Mouse (Mus musculus) liver, embryonic 13.5 days (tissue): ENCODE results near the gene Hoxd3. TPM values are rescaled to one million over a fixed set of nuclear protein-coding genes. Genes with fewer than 3 reads are reported as not detected.

Experiments used
- ATAC-seq: fragments of 200-750 bp; cut with Nextera tagmentation; 2 replicates; pipeline ENCODE4 v1.8.0; 2017; ENCODE audit warnings: low read depth, mild to moderate bottlenecking, moderate number of reproducible peaks, moderate library complexity
- DNase-seq: peaks from one replicate; pipeline ENCODE4 v3.0.0; 2022
- H3K27ac ChIP-seq: fragments of 300-500 bp; sonication (generic); 2 replicates; pipeline ENCODE4 v1.5.1; 2015; ENCODE audit warnings: moderate library complexity, mild to moderate bottlenecking, inconsistent platforms
- H3K27me3 ChIP-seq: fragments of 300-500 bp; sonication (generic); 2 replicates; pipeline ENCODE4 v1.6.1; 2015; ENCODE audit warnings: mild to moderate bottlenecking, inconsistent platforms
- H3K36me3 ChIP-seq: fragments of 300-500 bp; sonication (generic); 2 replicates; pipeline ENCODE4 v1.6.1; 2015; ENCODE audit warnings: mild to moderate bottlenecking, inconsistent platforms
- H3K4me1 ChIP-seq: fragments of 300-500 bp; sonication (generic); replicated peaks from 2 replicates; pipeline ENCODE4 v1.6.1; 2015; ENCODE audit warnings: inconsistent platforms
- H3K4me2 ChIP-seq: fragments of 300-500 bp; sonication (generic); 2 replicates; pipeline ENCODE4 v1.6.1; 2015; ENCODE audit warnings: inconsistent platforms, mild to moderate bottlenecking, moderate library complexity
- H3K4me3 ChIP-seq: fragments of 300-500 bp; sonication (generic); replicated peaks from 2 replicates; pipeline ENCODE4 v1.5.1; 2015; ENCODE audit warnings: mild to moderate bottlenecking, inconsistent platforms
- H3K9ac ChIP-seq: fragments of 300-500 bp; sonication (generic); 2 replicates; pipeline ENCODE4 v1.6.1; 2015; ENCODE audit warnings: mild to moderate bottlenecking, inconsistent platforms
- H3K9me3 ChIP-seq: fragments of 300-500 bp; sonication (generic); replicated peaks from 2 replicates; pipeline ENCODE4 v1.6.1; 2016; ENCODE audit warnings: inconsistent platforms
- WGBS: fragments of 180-500 bp; shearing (Covaris S2); methylation state at CpG from one replicate; pipeline ENCODE4 v1.1.7; 2015; ENCODE audit not compliant: insufficient replicate concordance; 5-methylcytosine and 5-hydroxymethylcytosine counted together
- polyA plus RNA-seq: library from polyadenylated mRNA; unstranded; fragments of >200 nt; fragmentation: Nextera tagmentation; extraction: Ambion mirVana; gene quantifications from 2 replicates; pipeline ENCODE4 v1.2.1, GENCODE M21; 2015

Gene Hoxd3
- polyA plus RNA-seq, 1 experiment from 2014 or later: 0.16 TPM

DNA sequence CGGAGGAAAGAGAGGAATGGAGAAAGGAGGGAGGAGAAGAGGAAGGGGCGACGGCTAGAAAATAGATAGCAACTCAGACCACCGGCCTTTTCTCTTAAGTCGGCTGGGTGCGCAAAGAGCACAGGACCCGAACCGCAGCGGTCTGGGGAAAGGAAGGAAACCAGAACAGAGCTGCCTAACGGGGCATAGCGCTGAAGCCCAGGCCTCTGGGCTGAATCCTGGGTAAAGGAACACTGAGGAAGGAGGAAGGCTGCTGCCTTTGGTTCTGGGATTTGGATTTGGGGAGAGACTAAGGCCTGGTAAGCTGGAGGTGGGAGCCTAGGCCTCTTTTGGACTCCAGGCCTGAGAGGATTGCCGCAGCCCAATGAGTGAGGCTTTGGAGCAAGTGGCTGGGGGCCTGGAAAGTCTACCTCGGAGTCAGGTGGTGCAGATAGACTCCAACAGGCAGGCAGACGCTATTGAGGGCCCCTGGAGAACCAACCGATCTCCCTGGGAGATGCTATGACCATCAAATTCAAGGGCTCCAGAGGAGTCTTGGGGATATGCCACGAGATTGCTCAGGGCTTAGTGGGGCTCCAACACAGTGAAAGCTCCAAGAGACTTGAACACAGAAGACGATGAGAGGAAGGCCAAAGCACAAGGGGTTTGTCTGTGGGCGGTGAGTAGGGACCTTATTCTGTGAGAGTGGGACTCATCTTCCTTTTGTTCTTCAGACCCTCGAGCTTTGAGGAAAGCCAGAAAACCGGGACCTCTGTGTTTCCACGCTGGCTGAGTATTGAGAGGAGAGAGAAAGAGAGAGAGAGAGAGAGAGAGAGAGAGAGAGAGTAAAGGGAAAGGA is 30.9 kb upstream of the Hoxd3 start:
- H3K27me3 ChIP-seq: peaks cover 100% of the 10 kb centered on the region
- no peak for DNase-seq
- no peak for ATAC-seq
- H3K4me1 ChIP-seq: 0 out of 2 replicates have a peak, but pooled peaks cover 7% of the 10 kb centered on the region
- H3K27ac ChIP-seq: no peak overlapping the region
- H3K9ac ChIP-seq: no peak overlapping the region
- no peak overlapping the region for H3K4me3 ChIP-seq
- H3K9me3 ChIP-seq: no peaks in the 10 kb centered on the region
- no peaks in the 10 kb centered on the region for H3K36me3 ChIP-seq
- H3K4me2 ChIP-seq: no peak overlapping the region
- 2% methylated on average over 21 of the region's 21 CpGs for WGBS

DNA sequence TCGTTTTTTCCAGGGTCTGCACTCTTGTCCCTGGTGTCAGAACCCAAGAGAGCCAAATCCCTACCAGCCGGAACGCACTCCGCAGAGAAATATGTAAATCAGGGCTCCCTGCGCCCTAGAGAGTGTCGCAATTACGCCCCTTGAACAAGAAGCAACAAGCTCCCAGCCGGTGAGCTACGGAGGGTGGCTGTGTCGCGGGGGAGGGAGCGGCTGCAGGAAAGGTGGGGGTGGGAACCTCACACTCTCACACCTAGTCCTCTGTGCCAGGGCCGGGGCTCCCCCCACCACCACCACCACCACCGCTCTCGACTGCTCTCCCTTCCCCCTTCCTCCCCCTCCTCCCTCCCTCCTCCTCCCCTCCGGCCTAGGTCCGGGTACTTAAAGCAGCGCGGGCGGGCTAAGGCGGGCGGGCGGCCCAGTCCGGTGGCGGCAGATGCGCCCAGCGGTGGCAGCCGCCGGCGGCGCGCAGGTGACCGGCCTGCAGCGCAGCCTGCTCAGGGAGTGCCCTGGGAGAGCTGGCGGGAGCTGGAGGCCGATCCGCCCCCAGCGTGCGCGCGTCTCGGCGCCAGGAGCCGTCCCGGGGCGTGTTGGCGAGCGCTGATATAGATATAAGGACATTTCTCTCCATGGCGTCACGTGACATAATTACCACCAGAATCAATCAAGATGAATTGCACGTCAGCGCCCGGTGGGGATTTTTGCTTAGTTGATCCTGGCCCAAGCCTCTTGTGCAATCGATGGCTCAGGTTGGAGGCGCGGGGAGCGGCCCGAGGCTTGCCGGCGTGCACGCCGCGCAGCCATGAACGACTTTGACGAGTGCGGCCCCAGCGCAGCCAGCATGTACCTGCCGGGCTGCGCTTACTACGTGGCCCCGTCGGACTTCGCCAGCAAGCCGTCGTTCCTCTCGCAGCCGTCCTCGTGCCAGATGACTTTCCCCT is 29.9 kb upstream of the Hoxd3 start:
- H3K9me3 ChIP-seq: no peaks in the 10 kb centered on the region
- H3K9ac ChIP-seq: no peak overlapping the region
- H3K36me3 ChIP-seq: no peaks in the 10 kb centered on the region
- 2% methylated on average over 73 of the region's 78 CpGs for WGBS
- peak overlapping the region; percentile 12; the same call in 1 of the 2 replicates for H3K4me3 ChIP-seq
- no peak for DNase-seq
- H3K27ac ChIP-seq: no peak overlapping the region
- ATAC-seq: no peak
- H3K4me1 ChIP-seq: 0 out of 2 replicates have a peak, but pooled peaks cover 7% of the 10 kb centered on the region
- peaks cover 98% of the 10 kb centered on the region for H3K27me3 ChIP-seq
- peak overlapping the region; percentile 24; the same call in 1 of the 2 replicates for H3K4me2 ChIP-seq

DNA sequence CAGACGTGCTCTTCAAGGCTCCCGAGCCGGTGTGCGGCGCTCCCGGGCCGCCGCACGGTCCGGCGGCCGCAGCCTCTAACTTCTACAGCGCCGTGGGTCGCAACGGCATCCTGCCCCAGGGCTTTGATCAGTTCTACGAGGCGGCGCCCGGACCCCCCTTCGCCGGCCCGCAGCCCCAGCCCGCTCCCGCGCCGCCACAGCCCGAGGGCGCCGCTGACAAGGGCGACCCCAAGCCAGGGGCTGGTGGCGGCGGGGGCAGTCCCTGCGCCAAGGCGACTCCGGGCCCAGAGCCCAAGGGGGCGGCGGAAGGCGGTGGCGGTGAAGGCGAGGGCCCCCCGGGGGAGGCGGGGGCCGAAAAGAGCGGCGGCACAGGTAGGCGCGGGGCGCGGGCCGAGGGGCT is 28.9 kb upstream of the Hoxd3 start:
- Histone ChIP-seq H3K9ac (no peak overlapping the region), H3K27ac (no peak overlapping the region), H3K9me3 (no peaks in the 10 kb centered on the region), H3K4me3 (peak overlapping the region; percentile 12; the same call in 1 of the 2 replicates), H3K4me2 (0 out of 2 replicates have a peak overlapping the region, but pooled peaks have one; percentile 24), H3K27me3 (peaks cover 98% of the 10 kb centered on the region), H3K4me1 (0 out of 2 replicates have a peak, but pooled peaks cover 7% of the 10 kb centered on the region), H3K36me3 (no peaks in the 10 kb centered on the region)
- 2% methylated on average over 45 of the region's 51 CpGs for WGBS
- no peak for ATAC-seq
- DNase-seq: no peak

DNA sequence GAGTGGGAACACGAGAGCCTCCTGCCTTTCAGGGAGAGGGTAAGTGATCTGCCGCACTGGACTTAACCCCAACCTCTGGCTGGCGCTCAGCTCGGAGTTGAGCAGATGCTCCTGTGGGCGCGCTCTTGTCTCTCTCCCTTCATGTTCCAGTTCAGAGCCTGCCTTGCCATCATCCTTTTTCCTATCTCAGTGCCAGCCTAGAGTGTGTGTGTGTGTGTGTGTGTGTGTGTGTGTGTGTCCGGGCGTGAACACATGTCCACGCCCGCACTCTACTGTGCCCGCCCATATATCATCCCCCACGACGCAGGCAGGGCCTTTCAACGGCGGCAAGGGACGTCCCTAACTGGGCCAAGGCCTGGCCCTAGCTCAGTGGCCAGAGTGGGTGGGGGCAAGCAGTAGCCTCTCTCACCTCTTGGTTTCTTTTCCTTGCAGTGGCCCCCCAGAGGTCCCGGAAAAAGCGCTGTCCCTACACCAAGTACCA is 28.2 kb upstream of the Hoxd3 start:
- Histone ChIP-seq H3K4me3 (no peak overlapping the region), H3K9me3 (no peaks in the 10 kb centered on the region), H3K36me3 (no peaks in the 10 kb centered on the region), H3K4me1 (0 out of 2 replicates have a peak, but pooled peaks cover 7% of the 10 kb centered on the region), H3K27me3 (peaks cover 98% of the 10 kb centered on the region), H3K9ac (no peak overlapping the region), H3K27ac (no peak overlapping the region), H3K4me2 (no peak overlapping the region)
- WGBS: 2% methylated on average over 18 of the region's 18 CpGs
- DNase-seq: no peak
- ATAC-seq: no peak

DNA sequence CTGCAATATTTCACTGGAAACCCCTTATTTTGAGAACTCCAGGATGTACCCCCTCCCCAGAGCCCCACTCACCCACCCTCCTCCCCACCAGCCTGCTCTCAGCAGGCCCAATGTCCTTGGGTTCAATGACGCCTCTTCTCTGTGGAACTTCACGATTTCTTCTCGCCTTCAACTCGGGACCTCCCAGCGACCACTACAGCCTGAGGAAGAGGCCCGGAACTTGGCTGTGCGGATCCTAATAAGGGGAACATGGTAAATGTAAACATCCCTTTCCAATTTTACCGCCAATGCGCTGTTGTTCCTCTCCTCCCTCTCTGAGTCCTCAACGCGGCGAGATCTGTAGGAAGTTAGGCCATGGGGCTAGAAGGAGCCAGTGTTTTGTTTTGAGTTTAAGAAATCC is 27.6 kb upstream of the Hoxd3 start:
- no peak overlapping the region for H3K4me3 ChIP-seq
- 2% methylated on average over 12 of the region's 12 CpGs for WGBS
- H3K27ac ChIP-seq: no peak overlapping the region
- no peak overlapping the region for H3K4me2 ChIP-seq
- H3K9ac ChIP-seq: no peak overlapping the region
- peaks cover 98% of the 10 kb centered on the region for H3K27me3 ChIP-seq
- H3K36me3 ChIP-seq: no peaks in the 10 kb centered on the region
- ATAC-seq: no peak
- 0 out of 2 replicates have a peak, but pooled peaks cover 7% of the 10 kb centered on the region for H3K4me1 ChIP-seq
- no peaks in the 10 kb centered on the region for H3K9me3 ChIP-seq
- no peak for DNase-seq

DNA sequence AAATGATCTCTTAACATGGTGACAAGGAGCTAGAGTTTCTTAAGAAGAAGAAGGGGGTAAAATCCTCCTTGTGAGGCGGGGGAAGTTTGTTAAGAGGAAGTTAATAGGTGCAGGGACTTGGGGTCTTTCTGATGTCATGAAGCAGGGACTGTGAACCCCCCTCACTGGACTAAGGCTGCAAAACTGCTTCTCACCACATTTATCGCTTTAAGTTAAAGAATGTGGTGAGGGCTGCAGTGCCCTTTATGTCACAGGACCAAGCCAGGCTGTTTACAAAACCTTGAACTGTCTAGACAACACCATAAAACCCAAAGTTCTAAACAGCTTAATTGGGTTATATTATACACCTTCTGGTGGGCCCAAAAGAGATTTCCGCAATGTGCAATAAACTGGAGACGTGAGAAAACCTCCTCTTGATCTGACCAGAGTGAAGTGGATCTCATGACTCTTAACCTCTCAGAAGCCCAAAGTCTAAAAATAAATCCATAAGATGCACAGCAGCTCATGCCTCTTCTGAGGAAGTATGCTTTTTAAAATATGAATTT is 26.6 kb upstream of the Hoxd3 start:
- DNase-seq (no peak), ATAC-seq (no peak)
- Histone ChIP-seq H3K36me3 (no peaks in the 10 kb centered on the region), H3K9me3 (no peaks in the 10 kb centered on the region), H3K27me3 (peaks cover 98% of the 10 kb centered on the region), H3K4me1 (0 out of 2 replicates have a peak, but pooled peaks cover 4% of the 10 kb centered on the region), H3K27ac (no peak overlapping the region), H3K9ac (no peak overlapping the region), H3K4me2 (no peak overlapping the region), H3K4me3 (no peak overlapping the region)
- WGBS: 15% methylated on average over 4 of the region's 4 CpGs

DNA sequence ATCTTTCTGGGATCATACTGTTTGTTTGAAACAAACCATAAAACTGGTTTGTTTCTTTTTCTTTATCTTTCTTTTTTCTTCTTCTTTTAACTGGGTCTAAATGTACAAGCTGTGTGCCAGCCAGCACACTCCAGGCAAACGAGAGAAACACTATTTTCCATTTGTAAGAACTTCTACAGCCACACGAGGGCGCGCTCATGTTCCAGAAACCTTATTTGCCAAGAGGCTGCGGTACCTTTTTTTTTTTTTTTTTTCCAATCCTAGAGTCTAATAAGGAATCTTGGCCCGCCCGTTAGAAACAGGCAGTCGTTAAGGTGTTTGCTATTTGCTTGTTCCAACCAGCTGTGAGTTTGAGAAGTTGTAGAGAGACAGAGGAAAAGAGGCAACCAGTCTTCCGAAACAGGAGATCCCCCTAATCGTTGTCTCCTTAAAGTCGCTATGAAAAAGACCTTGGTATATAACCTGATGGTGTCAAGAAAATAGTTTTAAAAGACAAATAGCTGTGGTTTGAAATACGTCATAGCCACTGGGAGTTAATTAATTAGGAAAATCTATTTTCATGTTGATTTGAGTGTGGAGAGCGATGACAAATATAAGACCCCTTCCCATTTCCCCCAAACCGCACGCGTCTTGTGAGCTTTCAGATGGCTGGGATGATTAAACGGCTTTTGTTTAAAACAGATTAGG is 25.3 kb upstream of the Hoxd3 start:
- no peak overlapping the region for H3K27ac ChIP-seq
- H3K4me3 ChIP-seq: no peak overlapping the region
- peaks cover 97% of the 10 kb centered on the region for H3K27me3 ChIP-seq
- no peak overlapping the region for H3K9ac ChIP-seq
- H3K4me2 ChIP-seq: no peak overlapping the region
- ATAC-seq (no peak), DNase-seq (no peak)
- 6% methylated on average over 17 of the region's 17 CpGs for WGBS
- H3K9me3 ChIP-seq: no peaks in the 10 kb centered on the region
- H3K36me3 ChIP-seq: no peaks in the 10 kb centered on the region
- 0 out of 2 replicates have a peak, but pooled peaks cover 4% of the 10 kb centered on the region for H3K4me1 ChIP-seq

DNA sequence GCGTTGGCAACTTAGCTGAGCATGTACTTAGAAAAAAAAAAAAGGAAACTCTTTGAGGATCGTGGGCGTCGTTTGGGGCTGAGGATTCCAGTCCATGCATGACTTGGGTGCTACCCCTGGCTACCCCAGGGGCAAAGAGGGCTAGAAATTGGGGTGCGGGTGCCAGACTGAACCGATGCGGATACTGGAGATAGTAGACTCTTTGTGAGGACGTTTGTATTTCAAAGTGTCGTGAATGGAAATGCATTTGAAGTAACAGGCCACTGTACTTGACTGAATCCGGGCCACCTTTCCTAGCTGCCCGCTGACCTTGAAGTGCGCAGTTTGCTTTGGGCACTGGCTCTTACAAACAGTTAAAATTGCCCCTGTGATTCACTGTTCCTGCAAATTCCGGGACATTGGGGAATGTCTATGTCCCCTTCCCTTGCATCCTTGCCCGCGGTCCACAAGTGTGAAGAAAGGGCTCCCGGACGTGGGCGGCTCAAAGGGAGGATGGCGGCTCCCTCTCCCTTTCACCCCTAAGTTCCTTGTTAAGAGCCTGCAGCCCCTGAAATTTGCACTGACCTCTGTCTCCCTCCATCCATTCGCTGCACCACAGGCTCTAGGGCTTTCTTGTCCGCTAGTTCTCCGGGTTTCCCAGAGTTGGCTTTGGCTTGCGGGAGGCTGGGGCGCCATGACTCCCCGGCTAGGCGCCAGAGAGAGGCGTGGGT is 24.6 kb upstream of the Hoxd3 start:
- 3% methylated on average over 27 of the region's 27 CpGs for WGBS
- H3K4me2 ChIP-seq: no peak overlapping the region
- no peaks in the 10 kb centered on the region for H3K36me3 ChIP-seq
- ATAC-seq: no peak
- H3K9me3 ChIP-seq: no peaks in the 10 kb centered on the region
- no peak overlapping the region for H3K4me3 ChIP-seq
- H3K9ac ChIP-seq: no peak overlapping the region
- peaks cover 97% of the 10 kb centered on the region for H3K27me3 ChIP-seq
- DNase-seq: no peak
- 0 out of 2 replicates have a peak, but pooled peaks cover 3% of the 10 kb centered on the region for H3K4me1 ChIP-seq
- no peak overlapping the region for H3K27ac ChIP-seq

DNA sequence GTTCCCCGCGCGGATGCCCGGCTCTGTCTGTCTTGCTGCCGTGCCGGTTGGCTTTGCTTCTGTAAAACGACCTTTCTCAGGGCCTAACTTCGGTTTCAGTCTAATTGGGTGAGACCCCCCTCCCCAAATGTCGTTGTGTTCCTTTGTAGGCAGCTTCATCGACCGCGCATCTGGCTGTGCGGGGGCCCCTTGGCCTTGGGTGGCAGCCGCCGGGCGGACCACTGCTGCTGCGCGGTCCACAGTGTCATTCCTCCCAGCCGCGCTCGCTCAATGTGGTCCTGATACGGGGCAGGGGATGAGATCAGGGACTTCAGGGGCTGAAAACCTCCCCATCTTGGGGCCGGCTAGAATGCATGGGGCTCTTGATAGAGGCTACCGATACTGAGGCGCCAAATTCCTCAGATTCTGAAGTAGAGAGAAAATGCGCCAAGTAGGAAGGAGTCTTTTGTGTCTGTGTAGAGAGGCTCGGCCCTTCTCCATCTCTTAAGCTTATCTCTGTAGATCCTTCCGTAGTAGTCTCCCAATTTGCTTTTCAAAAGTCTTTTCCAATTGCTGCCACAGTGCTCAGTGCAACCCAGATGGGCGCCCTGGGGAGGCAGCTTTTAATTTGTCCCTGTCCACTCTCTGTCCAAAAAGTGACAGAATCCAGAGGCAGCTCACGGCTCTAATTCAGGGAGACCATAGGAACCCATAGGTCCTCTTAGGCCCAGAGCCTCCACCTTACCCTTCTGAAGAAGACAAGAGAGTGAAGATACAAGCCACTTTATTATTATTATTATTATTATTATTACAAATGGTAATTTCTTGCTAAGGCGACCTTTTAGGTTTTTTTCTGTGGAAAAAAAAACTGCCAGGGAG is 23.8 kb upstream of the Hoxd3 start:
- no peaks in the 10 kb centered on the region for H3K9me3 ChIP-seq
- no peak overlapping the region for H3K27ac ChIP-seq
- no peaks in the 10 kb centered on the region for H3K4me1 ChIP-seq
- ATAC-seq (no peak), DNase-seq (no peak)
- no peak overlapping the region for H3K4me3 ChIP-seq
- H3K27me3 ChIP-seq: peaks cover 97% of the 10 kb centered on the region
- no peak overlapping the region for H3K9ac ChIP-seq
- H3K4me2 ChIP-seq: no peak overlapping the region
- 2% methylated on average over 31 of the region's 31 CpGs for WGBS
- H3K36me3 ChIP-seq: no peaks in the 10 kb centered on the region
